Mouse (Mus musculus): ENCODE measurements at regions not wholly inside any gene's neighbourhood (a gene's known extent, or its start where the extent isn't known, plus 50 kb on each side); places are given as distances from the start of the nearest gene placed in this dataset.
"Not testable (repeated sequence)": the region's sequence is repeated elsewhere in the genome, so short reads cannot be mapped to it uniquely, and the experiment has no call there.

- Histone ChIP-seq H3K4me1 (ENCODE audit: control insufficient read depth, insufficient read depth, low read length) (no peaks in the 10 kb centered on the region), H3K4me3 (ENCODE audit: insufficient read depth, low read depth, low read length) (no peak overlapping the region), H3K27ac (ENCODE audit: insufficient read depth, low read depth, low read length) (no peak overlapping the region)
- 73% methylated on average over 6 of the region's 6 CpGs for WGBS
- TF ChIP-seq CTCF (IDR thresholded peaks at IDR 0.05; ENCODE audit: insufficient read depth, low read depth, low read length): no peak
- no peak for TF ChIP-seq POLR2A (IDR thresholded peaks at IDR 0.05; ENCODE audit: insufficient read depth, low read depth, low read length)
These were observed 200.6 kb upstream of the Sesn3 start for GRCm38 (mm10) chr9:14074273-14074672.

GRCm38 (mm10) chr9:14074866-14075265 is 200.0 kb upstream of the Sesn3 start:
- not testable (repeated sequence) for H3K4me3 ChIP-seq (ENCODE audit: insufficient read depth, low read depth, low read length); H3K27ac ChIP-seq (ENCODE audit: insufficient read depth, low read depth, low read length); H3K4me1 ChIP-seq (ENCODE audit: control insufficient read depth, insufficient read depth, low read length)

- Histone ChIP-seq H3K27ac (ENCODE audit: insufficient read depth, low read depth, low read length) (no peak overlapping the region), H3K4me3 (ENCODE audit: insufficient read depth, low read depth, low read length) (no peak overlapping the region), H3K4me1 (ENCODE audit: control insufficient read depth, insufficient read depth, low read length) (no peaks in the 10 kb centered on the region)
- WGBS: 40% methylated on average over 4 of the region's 4 CpGs
- TF ChIP-seq CTCF (IDR thresholded peaks at IDR 0.05; ENCODE audit: insufficient read depth, low read depth, low read length) (no peak), POLR2A (IDR thresholded peaks at IDR 0.05; ENCODE audit: insufficient read depth, low read depth, low read length) (no peak)
These were observed 199.4 kb upstream of the Sesn3 start for GRCm38 (mm10) chr9:14075452-14075851.

- no peaks in the 10 kb centered on the region for H3K4me1 ChIP-seq (ENCODE audit: control insufficient read depth, insufficient read depth, low read length)
- H3K27ac ChIP-seq (ENCODE audit: insufficient read depth, low read depth, low read length): no peak overlapping the region
- no peak overlapping the region for H3K4me3 ChIP-seq (ENCODE audit: insufficient read depth, low read depth, low read length)
- no peak for TF ChIP-seq POLR2A (IDR thresholded peaks at IDR 0.05; ENCODE audit: insufficient read depth, low read depth, low read length)
- 94% methylated on average over 1 of the region's 1 CpGs for WGBS
These were observed 199.0 kb upstream of the Sesn3 start for GRCm38 (mm10) chr9:14075868-14076267.

GRCm38 (mm10) chr9:14076728-14077127 is 198.1 kb upstream of the Sesn3 start:
- Histone ChIP-seq H3K4me3 (ENCODE audit: insufficient read depth, low read depth, low read length) (no peak overlapping the region), H3K4me1 (ENCODE audit: control insufficient read depth, insufficient read depth, low read length) (no peaks in the 10 kb centered on the region), H3K27ac (ENCODE audit: insufficient read depth, low read depth, low read length) (no peak overlapping the region)
- 69% methylated on average over 5 of the region's 5 CpGs for WGBS
- TF ChIP-seq CTCF (IDR thresholded peaks at IDR 0.05; ENCODE audit: insufficient read depth, low read depth, low read length) (no peak), POLR2A (IDR thresholded peaks at IDR 0.05; ENCODE audit: insufficient read depth, low read depth, low read length) (no peak)

- WGBS: 50% methylated on average over 4 of the region's 4 CpGs
- TF ChIP-seq POLR2A (IDR thresholded peaks at IDR 0.05; ENCODE audit: insufficient read depth, low read depth, low read length): no peak
- TF ChIP-seq CTCF (IDR thresholded peaks at IDR 0.05; ENCODE audit: insufficient read depth, low read depth, low read length): no peak
- Histone ChIP-seq H3K27ac (ENCODE audit: insufficient read depth, low read depth, low read length) (no peak overlapping the region), H3K4me3 (ENCODE audit: insufficient read depth, low read depth, low read length) (no peak overlapping the region), H3K4me1 (ENCODE audit: control insufficient read depth, insufficient read depth, low read length) (no peaks in the 10 kb centered on the region)
These were observed 193.7 kb upstream of the Sesn3 start for GRCm38 (mm10) chr9:14081138-14081537.

- Histone ChIP-seq H3K4me3 (ENCODE audit: insufficient read depth, low read depth, low read length) (no peak overlapping the region), H3K27ac (ENCODE audit: insufficient read depth, low read depth, low read length) (no peak overlapping the region), H3K4me1 (ENCODE audit: control insufficient read depth, insufficient read depth, low read length) (peaks cover 4% of the 10 kb centered on the region)
- TF ChIP-seq POLR2A (IDR thresholded peaks at IDR 0.05; ENCODE audit: insufficient read depth, low read depth, low read length) (no peak), CTCF (IDR thresholded peaks at IDR 0.05; ENCODE audit: insufficient read depth, low read depth, low read length) (no peak)
- 81% methylated on average over 2 of the region's 2 CpGs for WGBS
These were observed 188.7 kb upstream of the Sesn3 start for GRCm38 (mm10) chr9:14086201-14086600.

- WGBS: 95% methylated on average over 3 of the region's 3 CpGs
- H3K27ac ChIP-seq (ENCODE audit: insufficient read depth, low read depth, low read length): no peak overlapping the region
- no peak overlapping the region for H3K4me3 ChIP-seq (ENCODE audit: insufficient read depth, low read depth, low read length)
- no peak for TF ChIP-seq POLR2A (IDR thresholded peaks at IDR 0.05; ENCODE audit: insufficient read depth, low read depth, low read length)
- TF ChIP-seq CTCF (IDR thresholded peaks at IDR 0.05; ENCODE audit: insufficient read depth, low read depth, low read length): no peak
- H3K4me1 ChIP-seq (ENCODE audit: control insufficient read depth, insufficient read depth, low read length): peaks cover 4% of the 10 kb centered on the region
These were observed 188.3 kb upstream of the Sesn3 start for GRCm38 (mm10) chr9:14086611-14087010.

- TF ChIP-seq POLR2A (IDR thresholded peaks at IDR 0.05; ENCODE audit: insufficient read depth, low read depth, low read length): no peak
- TF ChIP-seq CTCF (IDR thresholded peaks at IDR 0.05; ENCODE audit: insufficient read depth, low read depth, low read length): no peak
These were observed 187.0 kb upstream of the Sesn3 start for GRCm38 (mm10) chr9:14087874-14088273.

GRCm38 (mm10) chr9:14089791-14090256 is 185.0 kb upstream of the Sesn3 start:
- H3K4me3 ChIP-seq (ENCODE audit: insufficient read depth, low read depth, low read length): no peak overlapping the region
- 20% methylated on average over 8 of the region's 8 CpGs for WGBS
- TF ChIP-seq CTCF (IDR thresholded peaks at IDR 0.05; ENCODE audit: insufficient read depth, low read depth, low read length) (no peak), POLR2A (IDR thresholded peaks at IDR 0.05; ENCODE audit: insufficient read depth, low read depth, low read length) (no peak)
- H3K27ac ChIP-seq (ENCODE audit: insufficient read depth, low read depth, low read length): no peak overlapping the region
- peaks cover 4% of the 10 kb centered on the region for H3K4me1 ChIP-seq (ENCODE audit: control insufficient read depth, insufficient read depth, low read length)

More at GRCm38 (mm10) chr9:14087874-14088273, 187.0 kb upstream of the Sesn3 start:
- Histone ChIP-seq H3K27ac (ENCODE audit: insufficient read depth, low read depth, low read length) (no peak overlapping the region), H3K4me1 (ENCODE audit: control insufficient read depth, insufficient read depth, low read length) (peaks cover 4% of the 10 kb centered on the region), H3K4me3 (ENCODE audit: insufficient read depth, low read depth, low read length) (no peak overlapping the region)
- WGBS: 87% methylated on average over 4 of the region's 4 CpGs
